Mouse (Mus musculus) hindbrain, embryonic 14.5 days (tissue): ENCODE measurements around the gene Ppp2r5c. TPM values are rescaled to one million over a fixed set of nuclear protein-coding genes. Genes with fewer than 3 reads are reported as not detected.
A peak's percentile ranks its signal among the peaks of the same experiment; 100 is the strongest.

Experiments used
- ATAC-seq: fragments of 200-750 bp; cut with Nextera tagmentation; 2 replicates; pipeline ENCODE4 v1.8.0; 2017; ENCODE audit warnings: moderate number of reproducible peaks, mild to moderate bottlenecking, moderate TSS enrichment, moderate library complexity; ENCODE audit not compliant: low FRiP score
- DNase-seq: peaks from one replicate; pipeline ENCODE4 v3.0.0-alpha.2; 2015; ENCODE audit warnings: low spot score
- H3K27ac ChIP-seq: fragments of 300-500 bp; sonication (generic); 2 replicates; pipeline ENCODE4 v1.5.1; 2014; ENCODE audit warnings: mild to moderate bottlenecking, moderate library complexity
- H3K27me3 ChIP-seq: fragments of 300-500 bp; sonication (generic); 2 replicates; pipeline ENCODE4 v1.6.1; 2014; ENCODE audit warnings: mild to moderate bottlenecking, low read length, mixed read lengths; ENCODE audit not compliant: control insufficient read depth, insufficient read depth
- H3K36me3 ChIP-seq: fragments of 300-500 bp; sonication (generic); replicated peaks from 2 replicates; pipeline ENCODE4 v1.6.1; 2014; ENCODE audit not compliant: control insufficient read depth, insufficient read depth
- H3K4me1 ChIP-seq: fragments of 300-500 bp; sonication (generic); replicated peaks from 2 replicates; pipeline ENCODE4 v1.6.1; 2014; ENCODE audit warnings: antibody characterized with exemption, low read length, mixed read lengths; ENCODE audit not compliant: control insufficient read depth, insufficient read depth
- H3K4me2 ChIP-seq: fragments of 300-500 bp; sonication (generic); replicated peaks from 2 replicates; pipeline ENCODE4 v1.6.1; 2014; ENCODE audit warnings: mild to moderate bottlenecking, moderate library complexity
- H3K4me3 ChIP-seq: fragments of 300-500 bp; sonication (generic); replicated peaks from 2 replicates; pipeline ENCODE4 v1.5.1; 2014; ENCODE audit warnings: mild to moderate bottlenecking, low read length
- H3K9ac ChIP-seq: fragments of 300-500 bp; sonication (generic); 2 replicates; pipeline ENCODE4 v1.6.1; 2014
- H3K9me3 ChIP-seq: fragments of 300-500 bp; sonication (generic); 2 replicates; pipeline ENCODE4 v1.6.1; 2016; ENCODE audit warnings: low read length; ENCODE audit not compliant: control insufficient read depth
- WGBS: fragments of 180-500 bp; shearing (Covaris S2); extraction: QIAGEN DNeasy Blood & Tissue Kit; methylation state at CpG from one replicate; pipeline ENCODE4 v1.1.7; 2014; 5-methylcytosine and 5-hydroxymethylcytosine counted together
- polyA plus RNA-seq: library from polyadenylated mRNA; unstranded; fragments of >200 nt; fragmentation: Nextera tagmentation; extraction: Ambion mirVana; gene quantifications from 2 replicates; pipeline ENCODE4 v1.2.1, GENCODE M21; 2014

Gene Ppp2r5c
- polyA plus RNA-seq, 1 experiment from 2014 or later: 163 TPM

GRCm38 (mm10) chr12:110480701-110481100, 33.8 kb downstream of the Ppp2r5c start:
- no peak overlapping the region for H3K4me3 ChIP-seq
- H3K36me3 ChIP-seq: 0 out of 2 replicates have a peak, but pooled peaks cover 7% of the 10 kb centered on the region
- H3K4me2 ChIP-seq: no peak overlapping the region
- H3K9ac ChIP-seq: no peak overlapping the region
- no peak overlapping the region for H3K27ac ChIP-seq
- H3K27me3 ChIP-seq: no peaks in the 10 kb centered on the region
- ATAC-seq (no peak), DNase-seq (no peak)
- no peaks in the 10 kb centered on the region for H3K9me3 ChIP-seq
- peaks cover 15% of the 10 kb centered on the region for H3K4me1 ChIP-seq
- WGBS: 83% methylated on average over 4 of the region's 4 CpGs

GRCm38 (mm10) chr12:110483761-110484160, 36.8 kb downstream of the Ppp2r5c start:
- Histone ChIP-seq H3K4me1 (peaks cover 31% of the 10 kb centered on the region), H3K4me3 (no peak overlapping the region), H3K9me3 (no peaks in the 10 kb centered on the region), H3K36me3 (0 out of 2 replicates have a peak, but pooled peaks cover 2% of the 10 kb centered on the region), H3K4me2 (no peak overlapping the region), H3K9ac (0 out of 2 replicates have a peak overlapping the region, but pooled peaks have one; percentile 10), H3K27ac (no peak overlapping the region), H3K27me3 (no peaks in the 10 kb centered on the region)
- WGBS: 32% methylated on average over 6 of the region's 6 CpGs
- ATAC-seq (no peak), DNase-seq (no peak)

DNA sequence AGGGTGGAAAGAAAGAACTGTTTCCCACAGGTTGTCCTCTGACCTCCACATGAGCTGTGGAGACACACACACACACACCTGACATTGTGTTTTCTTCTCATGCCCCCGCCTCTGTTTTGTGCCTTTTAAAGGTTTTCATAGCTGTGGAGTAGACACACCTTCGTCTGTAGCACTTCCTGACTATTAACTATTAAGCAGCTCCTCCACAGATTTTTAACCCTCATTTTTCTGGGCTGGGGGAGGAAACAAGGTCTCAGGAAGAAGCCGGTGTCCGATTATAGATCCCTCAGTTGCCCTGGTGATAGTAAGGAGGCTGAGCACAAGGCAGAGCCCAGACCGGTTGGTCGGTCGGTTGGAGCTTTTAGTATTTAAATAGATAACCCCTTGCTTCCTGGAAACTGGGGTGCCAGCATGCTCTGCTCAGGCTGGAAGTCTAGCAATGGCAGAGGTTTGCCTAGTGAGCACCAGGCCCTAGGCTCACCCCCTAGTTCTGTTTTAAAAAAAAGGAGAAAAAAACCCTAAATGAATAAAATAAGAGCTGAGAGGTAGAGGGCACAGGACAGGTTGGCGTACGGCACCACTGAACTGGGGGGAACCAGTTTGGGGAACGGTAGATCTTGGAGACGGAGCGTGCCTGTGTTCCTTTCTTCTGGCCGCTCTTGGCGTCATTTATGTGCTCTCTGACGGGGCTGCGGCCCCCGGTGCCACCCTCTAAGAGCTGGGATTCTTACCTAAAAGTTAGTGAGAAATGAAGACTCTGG, 38.1 kb downstream of the Ppp2r5c start:
- H3K9me3 ChIP-seq: no peaks in the 10 kb centered on the region
- ATAC-seq: peak; percentile 31; the same call in 1 of the 2 replicates
- H3K4me2 ChIP-seq: peak overlapping the region; percentile 82
- peak overlapping the region; percentile 78 for H3K9ac ChIP-seq
- H3K36me3 ChIP-seq: no peaks in the 10 kb centered on the region
- H3K27me3 ChIP-seq: no peaks in the 10 kb centered on the region
- WGBS: 2% methylated on average over 17 of the region's 17 CpGs
- H3K4me3 ChIP-seq: peak overlapping the region; percentile 58
- H3K4me1 ChIP-seq: peaks cover 31% of the 10 kb centered on the region
- DNase-seq: no peak
- H3K27ac ChIP-seq: peak overlapping the region; percentile 98

- no peaks in the 10 kb centered on the region for H3K9me3 ChIP-seq
- H3K9ac ChIP-seq: peak overlapping the region; percentile 78
- peaks cover 31% of the 10 kb centered on the region for H3K4me1 ChIP-seq
- ATAC-seq (peak; percentile 83), DNase-seq (peak; percentile 87)
- H3K36me3 ChIP-seq: no peaks in the 10 kb centered on the region
- H3K4me3 ChIP-seq: peak overlapping the region; percentile 58
- peak overlapping the region; percentile 82 for H3K4me2 ChIP-seq
- WGBS: under 1% methylated on average over 27 of the region's 27 CpGs
- H3K27me3 ChIP-seq: no peaks in the 10 kb centered on the region
- H3K27ac ChIP-seq: peak overlapping the region; percentile 98
Observed at GRCm38 (mm10) chr12:110485585-110486331, 38.8 kb downstream of the Ppp2r5c start.

DNA sequence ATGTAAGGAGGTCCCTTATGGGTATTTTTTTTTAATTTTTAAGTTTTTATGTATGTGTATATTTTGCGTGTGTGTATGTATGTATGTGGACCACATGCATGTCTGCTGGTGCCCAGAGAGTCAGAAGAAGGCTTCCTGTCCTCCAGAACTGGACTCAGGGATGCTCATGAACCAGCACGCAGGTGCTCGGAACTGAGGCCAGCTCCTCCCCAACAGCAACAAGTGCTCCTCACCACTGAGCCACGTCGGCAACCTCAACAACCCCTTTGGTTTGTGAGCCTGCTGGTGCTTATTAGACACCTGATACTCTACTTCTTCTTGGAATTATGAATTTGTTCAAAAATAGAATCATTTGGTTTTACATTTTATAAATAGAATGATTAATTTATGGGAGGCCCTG, 39.9 kb downstream of the Ppp2r5c start:
- ATAC-seq: no peak
- Histone ChIP-seq H3K4me1 (peaks cover 31% of the 10 kb centered on the region), H3K27ac (no peak overlapping the region), H3K4me3 (peak overlapping the region; percentile 58), H3K27me3 (no peaks in the 10 kb centered on the region), H3K36me3 (no peaks in the 10 kb centered on the region), H3K4me2 (peak overlapping the region; percentile 82), H3K9ac (peak overlapping the region; percentile 78), H3K9me3 (no peaks in the 10 kb centered on the region)
- 82% methylated on average over 5 of the region's 5 CpGs for WGBS
- no peak for DNase-seq

GRCm38 (mm10) chr12:110488031-110488430, 41.1 kb downstream of the Ppp2r5c start:
- no peaks in the 10 kb centered on the region for H3K9me3 ChIP-seq
- H3K4me3 ChIP-seq: no peak overlapping the region
- H3K27me3 ChIP-seq: no peaks in the 10 kb centered on the region
- peaks cover 31% of the 10 kb centered on the region for H3K4me1 ChIP-seq
- peak overlapping the region; percentile 82; the same call in 1 of the 2 replicates for H3K4me2 ChIP-seq
- 0 out of 2 replicates have a peak overlapping the region, but pooled peaks have one; percentile 34 for H3K9ac ChIP-seq
- H3K36me3 ChIP-seq: no peaks in the 10 kb centered on the region
- 67% methylated on average over 9 of the region's 9 CpGs for WGBS
- DNase-seq (no peak), ATAC-seq (no peak)
- no peak overlapping the region for H3K27ac ChIP-seq

DNA sequence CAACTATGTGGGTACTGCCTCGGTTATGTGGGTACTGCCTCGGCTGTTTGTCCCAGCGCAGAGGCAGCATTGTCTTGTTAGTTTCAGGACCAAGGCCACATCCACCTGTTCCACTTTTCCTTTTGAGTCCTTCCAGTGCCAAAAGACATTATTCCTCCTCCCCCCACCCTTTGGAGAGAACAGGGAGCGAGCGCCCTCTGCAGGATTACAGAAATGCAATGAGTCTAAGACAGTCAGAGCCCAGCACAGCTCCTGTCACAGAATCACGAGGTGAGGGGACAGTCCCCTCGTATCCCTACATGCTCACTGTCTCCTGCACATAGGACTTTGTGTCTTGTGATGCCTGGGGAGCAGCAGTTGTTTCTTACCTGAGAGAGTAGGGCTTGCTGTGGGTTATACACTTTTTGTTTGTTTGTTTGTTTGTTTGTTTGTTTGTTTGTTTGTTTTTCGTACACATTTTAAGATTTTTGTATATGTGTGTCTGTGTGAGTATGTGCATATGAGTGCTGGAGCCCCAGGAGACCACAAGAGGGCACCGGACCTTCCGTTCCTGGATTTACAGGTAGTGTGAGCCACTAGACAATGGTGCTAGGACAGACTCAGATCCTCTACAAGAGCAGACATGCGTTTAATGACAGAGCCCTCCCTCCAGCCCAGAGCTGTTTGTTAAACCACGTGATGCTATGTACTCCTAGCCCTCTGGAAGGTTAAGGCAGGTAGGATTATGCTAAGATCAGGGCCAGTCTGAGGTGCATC, 43.2 kb downstream of the Ppp2r5c start:
- ATAC-seq: no peak

GRCm38 (mm10) chr12:110492436-110492835, 45.5 kb downstream of the Ppp2r5c start:
- no peaks in the 10 kb centered on the region for H3K9me3 ChIP-seq
- DNase-seq (no peak), ATAC-seq (no peak)
- no peak overlapping the region for H3K4me2 ChIP-seq
- H3K36me3 ChIP-seq: no peaks in the 10 kb centered on the region
- H3K27ac ChIP-seq: no peak overlapping the region
- 91% methylated on average over 5 of the region's 5 CpGs for WGBS
- H3K4me3 ChIP-seq: no peak overlapping the region
- H3K9ac ChIP-seq: no peak overlapping the region
- no peaks in the 10 kb centered on the region for H3K27me3 ChIP-seq
- peaks cover 5% of the 10 kb centered on the region for H3K4me1 ChIP-seq

More for the DNA sequence above, 43.2 kb downstream of the Ppp2r5c start:
- no peak for DNase-seq
- Histone ChIP-seq H3K4me1 (peaks cover 16% of the 10 kb centered on the region), H3K9me3 (no peaks in the 10 kb centered on the region), H3K27ac (no peak overlapping the region), H3K4me3 (no peak overlapping the region), H3K36me3 (no peaks in the 10 kb centered on the region), H3K4me2 (no peak overlapping the region), H3K9ac (no peak overlapping the region), H3K27me3 (no peaks in the 10 kb centered on the region)
- WGBS: 92% methylated on average over 12 of the region's 12 CpGs
